Mouse (Mus musculus): ENCODE data around the gene Hal.

DNA sequence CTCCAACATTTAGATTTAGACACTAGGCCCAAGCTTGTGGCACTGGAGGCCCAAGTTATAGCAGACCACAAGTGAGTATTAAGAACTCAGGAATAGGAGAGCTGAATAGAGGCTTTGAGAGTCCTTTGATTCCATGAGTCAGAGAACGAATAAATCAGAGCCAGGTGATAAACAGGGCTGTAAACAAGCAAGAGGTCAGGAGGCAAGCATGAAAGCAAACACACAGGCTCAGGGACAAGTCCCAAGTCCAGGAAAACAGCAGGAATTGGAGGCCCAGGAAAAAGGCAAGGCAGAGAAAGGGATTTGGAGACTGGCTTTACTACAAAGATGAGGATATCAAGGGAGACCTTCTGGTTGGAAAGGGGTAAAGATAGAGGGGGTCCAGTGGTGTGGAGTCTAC, 36.8 kb downstream of the Hal start:
- no peak for TF ChIP-seq CTCF (IDR thresholded peaks at IDR 0.05; ENCODE audit: borderline replicate concordance, extremely low read depth, insufficient read depth, insufficient read length)
- TF ChIP-seq POLR2A (IDR thresholded peaks at IDR 0.05; ENCODE audit: borderline replicate concordance, extremely low read depth, insufficient read depth, insufficient read length, poor library complexity, severe bottlenecking): no peak

Data from brain, embryonic 14.5 days (tissue).